Mouse (Mus musculus): ENCODE measurements around the gene Olfr90.

DNA sequence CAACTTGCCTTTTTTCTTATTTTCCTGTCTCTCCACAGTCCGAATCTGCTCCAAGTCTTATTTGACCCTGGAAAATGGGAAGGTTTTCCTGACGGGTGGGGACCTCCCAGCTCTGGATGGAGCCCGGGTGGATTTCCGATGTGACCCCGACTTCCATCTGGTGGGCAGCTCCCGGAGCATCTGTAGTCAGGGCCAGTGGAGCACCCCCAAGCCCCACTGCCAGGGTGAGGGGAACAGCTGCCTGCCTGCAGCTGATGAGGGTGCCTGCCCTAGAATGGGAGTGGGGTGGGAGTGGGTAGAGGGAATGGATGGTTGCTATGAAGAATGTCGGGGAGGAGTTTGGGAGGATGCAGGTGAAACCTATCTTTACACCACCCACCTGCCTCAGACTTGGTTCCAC lies 39.9 kb downstream of the Olfr90 start:
- TF ChIP-seq POLR2A (IDR thresholded peaks at IDR 0.05; ENCODE audit: borderline replicate concordance, low read depth, low read length) (no peak), CTCF (IDR thresholded peaks at IDR 0.05; ENCODE audit: low read depth, low read length) (no peak)
